Mouse (Mus musculus): ENCODE data around the gene Mthfsd.

DNA sequence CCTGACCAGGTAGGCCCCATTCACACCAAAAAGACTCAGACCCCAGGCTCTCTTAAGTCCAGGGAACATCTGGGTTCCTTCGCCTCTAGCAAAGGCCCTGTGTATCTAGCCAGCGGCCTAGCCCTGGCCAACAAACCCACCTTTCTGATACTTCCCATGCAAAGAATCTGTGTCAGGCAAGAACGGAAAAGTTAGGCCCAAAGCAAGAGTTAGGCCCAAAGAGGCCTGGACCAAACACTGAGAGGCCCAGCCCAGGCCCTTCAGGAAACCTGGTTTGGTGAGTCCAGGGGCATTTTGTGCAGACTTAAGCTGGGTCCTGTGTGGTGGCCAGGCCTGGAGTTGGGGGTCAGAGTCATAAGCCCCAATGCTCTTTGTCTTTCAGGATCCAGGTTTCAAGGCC lies 22.6 kb downstream of the Mthfsd start:
- no peak for TF ChIP-seq EP300 (optimal IDR thresholded peaks at IDR 0.05)
- no peak for TF ChIP-seq CTCF (IDR thresholded peaks at IDR 0.05; ENCODE audit: low read depth)
